Mouse (Mus musculus) heart, postnatal 0 days (tissue): ENCODE measurements around the gene Hhatl. TPM values are rescaled to one million over a fixed set of nuclear protein-coding genes. Genes with fewer than 3 reads are reported as not detected.
A peak's percentile ranks its signal among the peaks of the same experiment; 100 is the strongest.

Source experiments
- ATAC-seq: fragments of 200-750 bp; cut with Nextera tagmentation; 2 replicates; pipeline ENCODE4 v1.8.0; 2017; ENCODE audit warnings: low read depth, moderate number of reproducible peaks, moderate library complexity; ENCODE audit not compliant: insufficient read depth
- DNase-seq: peaks from one replicate; pipeline ENCODE4 v3.0.0-alpha.2; 2016; ENCODE audit warnings: low spot score
- H3K27ac ChIP-seq: fragments of 300-500 bp; sonication (generic); 2 replicates; pipeline ENCODE4 v1.5.1; 2014; ENCODE audit warnings: low read depth, mild to moderate bottlenecking
- H3K27me3 ChIP-seq: fragments of 300-500 bp; sonication (generic); 2 replicates; pipeline ENCODE4 v1.6.1; 2014; ENCODE audit warnings: low read length, mixed read lengths; ENCODE audit not compliant: control insufficient read depth, insufficient read depth
- H3K36me3 ChIP-seq: fragments of 300-500 bp; sonication (generic); replicated peaks from 2 replicates; pipeline ENCODE4 v1.6.1; 2014; ENCODE audit warnings: low read length, mixed read lengths; ENCODE audit not compliant: control insufficient read depth, insufficient read depth
- H3K4me1 ChIP-seq: fragments of 300-500 bp; sonication (generic); 2 replicates; pipeline ENCODE4 v1.6.1; 2014; ENCODE audit warnings: antibody characterized with exemption; ENCODE audit not compliant: control insufficient read depth, insufficient read depth
- H3K4me2 ChIP-seq: fragments of 300-500 bp; sonication (generic); 2 replicates; pipeline ENCODE4 v1.6.1; 2014; ENCODE audit warnings: low read depth, mild to moderate bottlenecking, low read length, moderate library complexity
- H3K4me3 ChIP-seq: fragments of 300-500 bp; sonication (generic); 2 replicates; pipeline ENCODE4 v1.5.1; 2014; ENCODE audit warnings: low read depth, low read length
- H3K9ac ChIP-seq: fragments of 300-500 bp; sonication (generic); replicated peaks from 2 replicates; pipeline ENCODE4 v1.6.1; 2014; ENCODE audit warnings: low read depth, low read length, mixed read lengths
- H3K9me3 ChIP-seq: fragments of 300-500 bp; sonication (generic); replicated peaks from 2 replicates; pipeline ENCODE4 v1.6.1; 2016; ENCODE audit warnings: low read length; ENCODE audit not compliant: control insufficient read depth
- CTCF ChIP-seq: IDR thresholded peaks from 2 replicates; pipeline ENCODE4 v1.5.1; 2016; ENCODE audit warnings: antibody characterized with exemption, control low read depth, low read depth
- EP300 ChIP-seq: IDR thresholded peaks from 2 replicates; pipeline ENCODE4 v1.6.1; 2016; ENCODE audit warnings: antibody characterized with exemption, low read depth
- WGBS: fragments of 180-500 bp; shearing (Covaris S2); extraction: QIAGEN DNeasy Blood & Tissue Kit; methylation state at CpG from one replicate; pipeline ENCODE4 v1.1.7; 2014; 5-methylcytosine and 5-hydroxymethylcytosine counted together
- polyA plus RNA-seq: library from polyadenylated mRNA; unstranded; fragments of >200 nt; fragmentation: Nextera tagmentation; extraction: Ambion mirVana; gene quantifications from 2 replicates; pipeline ENCODE4 v1.2.1, GENCODE M21; 2015
- total RNA-seq: library from RNA; depleted of rRNA; stranded (reverse); fragments of >200 nt; gene quantifications from 2 replicates; pipeline ENCODE4 v1.2.3, GENCODE M21; 2014; ENCODE audit warnings: low replicate concordance

Gene Hhatl
- total and polyA plus RNA-seq, 2 experiments from 2014 or later = 52.7 to 75.4 TPM

GRCm38 (mm10) chr9:121775951-121776350 is 16.4 kb downstream of the Hhatl start:
- Histone ChIP-seq H3K4me3 (no peak overlapping the region), H3K4me2 (no peak overlapping the region; the same call in 1 of the 2 replicates), H3K4me1 (peaks cover 41% of the 10 kb centered on the region), H3K9me3 (no peaks in the 10 kb centered on the region), H3K27me3 (peaks cover 19% of the 10 kb centered on the region; the same call in 1 of the 2 replicates), H3K9ac (no peak overlapping the region), H3K27ac (peak overlapping the region; percentile 82), H3K36me3 (no peaks in the 10 kb centered on the region)
- no peak for TF ChIP-seq CTCF
- no peak for TF ChIP-seq EP300
- DNase-seq = peak; percentile 38
- ATAC-seq = peak; percentile 37; the same call in 1 of the 2 replicates
- WGBS = 54% methylated on average over 10 of the region's 10 CpGs

- DNase-seq (no peak), ATAC-seq (no peak)
- Histone ChIP-seq H3K36me3 (peaks cover 18% of the 10 kb centered on the region), H3K4me2 (no peak overlapping the region), H3K4me3 (no peak overlapping the region), H3K9ac (no peak overlapping the region), H3K27me3 (peaks cover 2% of the 10 kb centered on the region; the same call in 1 of the 2 replicates), H3K9me3 (no peaks in the 10 kb centered on the region), H3K27ac (peak overlapping the region; percentile 38; the same call in 1 of the 2 replicates), H3K4me1 (peaks cover 22% of the 10 kb centered on the region)
- WGBS = 40% methylated on average over 5 of the region's 5 CpGs
- TF ChIP-seq EP300 (no peak), CTCF (no peak)
Measured at GRCm38 (mm10) chr9:121772412-121772811, 19.9 kb downstream of the Hhatl start.

- H3K27me3 ChIP-seq = no peaks in the 10 kb centered on the region
- H3K4me1 ChIP-seq = peaks cover 8% of the 10 kb centered on the region; the same call in 1 of the 2 replicates
- DNase-seq (no peak), ATAC-seq (no peak)
- no peaks in the 10 kb centered on the region for H3K9me3 ChIP-seq
- H3K36me3 ChIP-seq = peaks cover 67% of the 10 kb centered on the region
- no peak overlapping the region for H3K4me2 ChIP-seq
- TF ChIP-seq CTCF (no peak), EP300 (no peak)
- H3K4me3 ChIP-seq = no peak overlapping the region
- WGBS = 82% methylated on average over 16 of the region's 16 CpGs
- H3K9ac ChIP-seq = no peak overlapping the region
- no peak overlapping the region for H3K27ac ChIP-seq
Measured at GRCm38 (mm10) chr9:121765166-121765855, 27.0 kb downstream of the Hhatl start.

- peaks cover 10% of the 10 kb centered on the region for H3K4me1 ChIP-seq
- ATAC-seq (no peak), DNase-seq (no peak)
- H3K9ac ChIP-seq = no peak overlapping the region
- H3K36me3 ChIP-seq = peaks cover 60% of the 10 kb centered on the region
- WGBS = 72% methylated on average over 19 of the region's 19 CpGs
- no peaks in the 10 kb centered on the region for H3K27me3 ChIP-seq
- no peak overlapping the region for H3K4me2 ChIP-seq
- H3K27ac ChIP-seq = no peak overlapping the region
- H3K9me3 ChIP-seq = no peaks in the 10 kb centered on the region
- H3K4me3 ChIP-seq = no peak overlapping the region
- TF ChIP-seq EP300 (no peak), CTCF (no peak)
Measured at GRCm38 (mm10) chr9:121763716-121764115, 28.6 kb downstream of the Hhatl start.

GRCm38 (mm10) chr9:121762761-121763160 is 29.5 kb downstream of the Hhatl start:
- ATAC-seq = no peak
- Histone ChIP-seq H3K4me3 (no peak overlapping the region), H3K27me3 (no peaks in the 10 kb centered on the region), H3K27ac (no peak overlapping the region), H3K9me3 (no peaks in the 10 kb centered on the region), H3K9ac (no peak overlapping the region), H3K4me1 (peaks cover 19% of the 10 kb centered on the region), H3K4me2 (no peak overlapping the region), H3K36me3 (peaks cover 52% of the 10 kb centered on the region)
- no peak for DNase-seq
- TF ChIP-seq CTCF (no peak), EP300 (no peak)
- 86% methylated on average over 25 of the region's 25 CpGs for WGBS
